Mouse (Mus musculus): ENCODE results near the gene Fbxo28. TPM values are rescaled to one million over a fixed set of nuclear protein-coding genes. Genes with fewer than 3 reads are reported as not detected.

Gene Fbxo28
- polyA plus RNA-seq, 1 experiment: 8.0 TPM

DNA sequence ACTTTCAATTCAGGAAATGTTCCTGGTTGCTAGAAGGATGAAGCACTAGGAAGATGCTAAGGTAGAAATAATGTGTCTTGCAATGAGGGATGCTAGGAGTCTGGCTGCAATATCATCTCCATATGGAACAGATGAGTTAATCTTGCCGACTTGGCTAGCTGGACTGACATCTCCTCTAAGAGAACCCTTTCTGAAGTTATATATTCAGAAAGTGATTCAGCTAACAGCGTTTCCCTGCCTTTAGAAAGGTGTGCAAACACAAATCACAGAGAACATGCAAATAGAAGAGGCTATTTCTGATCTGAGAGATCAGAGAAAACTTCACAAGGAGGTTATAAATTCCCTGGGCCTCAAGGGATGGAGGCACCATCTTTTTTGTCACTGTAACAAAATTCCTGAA, 4.4 kb upstream of the Fbxo28 start:
- peaks cover 3% of the 10 kb centered on the region; the same call in 1 of the 2 replicates for H3K4me1 ChIP-seq (ENCODE audit: control insufficient read depth, insufficient read depth, insufficient read length, low read length)
- 61% methylated on average over 2 of the region's 2 CpGs for WGBS
- TF ChIP-seq POLR2A (IDR thresholded peaks at IDR 0.05; ENCODE audit: low read depth, low read length) (no peak), CTCF (IDR thresholded peaks at IDR 0.05; ENCODE audit: extremely low read depth, insufficient read length, insufficient replicate concordance, low read depth, low read length) (no peak)
- no peak overlapping the region for H3K27ac ChIP-seq (ENCODE audit: insufficient read depth, low read depth, low read length)
- no peaks in the 10 kb centered on the region for H3K27me3 ChIP-seq (ENCODE audit: control insufficient read depth, insufficient read depth, low read length)
- no peaks in the 10 kb centered on the region for H3K36me3 ChIP-seq (ENCODE audit: control insufficient read depth, insufficient read depth, low read length)
- no peak overlapping the region for H3K4me3 ChIP-seq (ENCODE audit: low read depth, low read length)

DNA sequence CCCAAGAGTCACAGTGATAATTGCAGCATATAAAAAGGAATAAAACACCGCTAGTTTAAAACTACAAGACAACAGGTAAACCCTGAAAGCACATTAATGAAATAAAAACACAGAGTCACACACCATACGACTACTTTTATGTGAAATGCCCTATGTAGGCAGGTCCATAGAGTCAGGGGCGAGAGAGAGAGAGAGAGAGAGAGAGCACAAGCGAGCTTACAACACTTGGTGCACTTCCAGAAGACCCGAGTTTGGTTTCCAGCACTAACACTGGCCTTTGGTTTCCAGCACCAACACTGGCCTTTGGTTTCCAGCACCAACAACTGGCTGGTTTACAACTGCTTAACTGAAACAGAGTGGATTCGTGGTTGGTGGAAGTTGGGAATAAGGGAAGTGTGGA, 564 bp upstream of the Fbxo28 start:
- Histone ChIP-seq H3K27me3 (ENCODE audit: control insufficient read depth, insufficient read depth, low read length) (no peaks in the 10 kb centered on the region), H3K4me3 (ENCODE audit: low read depth, low read length) (no peak overlapping the region), H3K36me3 (ENCODE audit: control insufficient read depth, insufficient read depth, low read length) (no peaks in the 10 kb centered on the region), H3K4me1 (ENCODE audit: control insufficient read depth, insufficient read depth, insufficient read length, low read length) (peaks cover 3% of the 10 kb centered on the region; the same call in 1 of the 2 replicates), H3K27ac (ENCODE audit: insufficient read depth, low read depth, low read length) (no peak overlapping the region)
- 39% methylated on average over 6 of the region's 6 CpGs for WGBS
- TF ChIP-seq CTCF (IDR thresholded peaks at IDR 0.05; ENCODE audit: extremely low read depth, insufficient read length, insufficient replicate concordance, low read depth, low read length) (no peak), POLR2A (IDR thresholded peaks at IDR 0.05; ENCODE audit: low read depth, low read length) (no peak)

DNA sequence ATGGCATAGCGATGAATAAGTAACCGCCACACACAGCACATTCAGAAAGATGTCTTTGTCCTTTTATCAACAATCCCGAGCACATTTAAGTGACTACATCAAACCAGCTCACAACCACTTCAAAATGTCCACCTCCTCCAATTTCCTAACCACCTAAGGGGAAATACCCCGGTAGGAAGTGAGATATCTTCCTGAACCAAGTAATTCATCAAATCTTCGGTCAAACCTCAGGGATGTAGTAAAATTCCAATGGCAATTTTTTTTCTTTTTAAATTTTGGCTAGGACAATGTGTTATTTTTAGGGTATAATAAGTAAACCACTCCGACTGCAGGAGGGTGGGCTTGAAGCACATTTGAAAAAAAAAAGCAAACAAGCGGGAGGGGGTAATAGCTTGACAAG, 1.1 kb downstream of the Fbxo28 start:
- Histone ChIP-seq H3K4me1 (ENCODE audit: control insufficient read depth, insufficient read depth, insufficient read length, low read length) (peaks cover 3% of the 10 kb centered on the region; the same call in 1 of the 2 replicates), H3K36me3 (ENCODE audit: control insufficient read depth, insufficient read depth, low read length) (no peaks in the 10 kb centered on the region), H3K27me3 (ENCODE audit: control insufficient read depth, insufficient read depth, low read length) (no peaks in the 10 kb centered on the region), H3K27ac (ENCODE audit: insufficient read depth, low read depth, low read length) (no peak overlapping the region), H3K4me3 (ENCODE audit: low read depth, low read length) (peak overlapping the region; percentile 86; the same call in 1 of the 2 replicates)
- WGBS: 33% methylated on average over 7 of the region's 7 CpGs
- no peak for TF ChIP-seq POLR2A (IDR thresholded peaks at IDR 0.05; ENCODE audit: low read depth, low read length)
- TF ChIP-seq CTCF (IDR thresholded peaks at IDR 0.05; ENCODE audit: extremely low read depth, insufficient read length, insufficient replicate concordance, low read depth, low read length): no peak

DNA sequence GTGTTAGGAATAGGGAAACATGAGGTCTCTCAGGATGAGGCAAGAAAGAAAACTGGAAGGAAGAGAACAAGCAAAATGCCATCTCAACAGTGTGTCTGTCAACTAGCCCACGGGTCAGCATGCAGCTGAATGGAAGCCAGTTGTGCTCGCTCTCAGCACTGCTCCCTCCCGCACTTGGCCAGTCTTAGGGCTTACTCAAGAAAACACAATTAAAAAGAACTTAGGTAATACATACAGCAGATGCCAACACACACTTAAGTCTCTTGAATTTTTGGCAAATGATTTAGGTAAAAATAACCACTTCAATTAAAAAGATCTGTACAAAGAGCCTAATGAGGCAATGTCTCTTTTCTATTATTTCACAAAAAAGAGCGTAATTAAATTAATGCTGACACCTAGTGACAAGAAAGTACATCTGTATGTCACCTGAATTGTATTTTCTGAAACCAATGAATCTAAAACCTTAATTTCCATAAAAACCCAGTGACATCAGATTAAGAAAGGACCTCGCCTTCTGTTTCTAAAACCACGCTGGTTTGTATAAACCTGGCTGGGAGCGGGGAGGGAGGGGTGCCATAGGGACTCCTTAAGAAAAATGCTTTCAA, 2.4 kb downstream of the Fbxo28 start:
- Histone ChIP-seq H3K36me3 (ENCODE audit: control insufficient read depth, insufficient read depth, low read length) (no peaks in the 10 kb centered on the region), H3K27me3 (ENCODE audit: control insufficient read depth, insufficient read depth, low read length) (no peaks in the 10 kb centered on the region), H3K27ac (ENCODE audit: insufficient read depth, low read depth, low read length) (no peak overlapping the region), H3K4me3 (ENCODE audit: low read depth, low read length) (no peak overlapping the region), H3K4me1 (ENCODE audit: control insufficient read depth, insufficient read depth, insufficient read length, low read length) (peaks cover 3% of the 10 kb centered on the region; the same call in 1 of the 2 replicates)
- 77% methylated on average over 7 of the region's 7 CpGs for WGBS
- no peak for TF ChIP-seq CTCF (IDR thresholded peaks at IDR 0.05; ENCODE audit: extremely low read depth, insufficient read length, insufficient replicate concordance, low read depth, low read length)
- TF ChIP-seq POLR2A (IDR thresholded peaks at IDR 0.05; ENCODE audit: low read depth, low read length): no peak

DNA sequence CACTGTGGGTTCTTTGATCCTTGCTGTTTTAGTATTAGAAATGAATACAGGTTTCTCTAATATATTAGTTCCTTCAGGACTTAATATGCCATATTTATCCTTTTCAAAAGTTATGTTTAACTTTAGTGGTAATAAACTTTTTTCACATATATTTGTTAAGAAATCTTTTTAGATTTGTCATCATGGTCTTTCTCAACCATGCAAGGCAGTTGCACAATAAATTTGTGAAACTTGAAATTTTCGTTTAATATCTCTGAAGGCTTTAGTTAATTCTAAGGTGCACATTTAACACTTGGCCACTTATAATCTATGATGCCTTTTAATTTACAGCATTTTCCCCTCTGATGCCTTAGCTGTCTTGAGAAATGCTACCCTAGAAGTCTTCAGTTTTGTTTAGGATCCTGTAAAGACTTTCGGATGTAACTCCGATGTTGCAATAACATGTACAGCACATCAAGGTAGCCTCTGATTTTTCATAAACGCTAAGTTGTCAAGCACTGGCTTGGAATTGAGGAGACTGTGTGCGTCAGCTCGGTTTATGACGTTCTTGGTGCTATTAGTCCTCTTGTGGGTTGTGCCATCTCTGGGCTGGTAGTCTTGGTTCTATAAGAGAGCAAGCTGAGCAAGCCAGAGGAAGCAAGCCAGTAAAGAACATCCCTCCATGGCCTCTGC, 7.5 kb downstream of the Fbxo28 start:
- Histone ChIP-seq H3K4me1 (ENCODE audit: control insufficient read depth, insufficient read depth, insufficient read length, low read length) (no peaks in the 10 kb centered on the region), H3K27ac (ENCODE audit: insufficient read depth, low read depth, low read length) (no peak overlapping the region), H3K4me3 (ENCODE audit: low read depth, low read length) (no peak overlapping the region), H3K36me3 (ENCODE audit: control insufficient read depth, insufficient read depth, low read length) (peaks cover 10% of the 10 kb centered on the region), H3K27me3 (ENCODE audit: control insufficient read depth, insufficient read depth, low read length) (no peaks in the 10 kb centered on the region)
- no peak for TF ChIP-seq POLR2A (IDR thresholded peaks at IDR 0.05; ENCODE audit: low read depth, low read length)
- no peak for TF ChIP-seq CTCF (IDR thresholded peaks at IDR 0.05; ENCODE audit: extremely low read depth, insufficient read length, insufficient replicate concordance, low read depth, low read length)
- WGBS: 83% methylated on average over 7 of the region's 7 CpGs

DNA sequence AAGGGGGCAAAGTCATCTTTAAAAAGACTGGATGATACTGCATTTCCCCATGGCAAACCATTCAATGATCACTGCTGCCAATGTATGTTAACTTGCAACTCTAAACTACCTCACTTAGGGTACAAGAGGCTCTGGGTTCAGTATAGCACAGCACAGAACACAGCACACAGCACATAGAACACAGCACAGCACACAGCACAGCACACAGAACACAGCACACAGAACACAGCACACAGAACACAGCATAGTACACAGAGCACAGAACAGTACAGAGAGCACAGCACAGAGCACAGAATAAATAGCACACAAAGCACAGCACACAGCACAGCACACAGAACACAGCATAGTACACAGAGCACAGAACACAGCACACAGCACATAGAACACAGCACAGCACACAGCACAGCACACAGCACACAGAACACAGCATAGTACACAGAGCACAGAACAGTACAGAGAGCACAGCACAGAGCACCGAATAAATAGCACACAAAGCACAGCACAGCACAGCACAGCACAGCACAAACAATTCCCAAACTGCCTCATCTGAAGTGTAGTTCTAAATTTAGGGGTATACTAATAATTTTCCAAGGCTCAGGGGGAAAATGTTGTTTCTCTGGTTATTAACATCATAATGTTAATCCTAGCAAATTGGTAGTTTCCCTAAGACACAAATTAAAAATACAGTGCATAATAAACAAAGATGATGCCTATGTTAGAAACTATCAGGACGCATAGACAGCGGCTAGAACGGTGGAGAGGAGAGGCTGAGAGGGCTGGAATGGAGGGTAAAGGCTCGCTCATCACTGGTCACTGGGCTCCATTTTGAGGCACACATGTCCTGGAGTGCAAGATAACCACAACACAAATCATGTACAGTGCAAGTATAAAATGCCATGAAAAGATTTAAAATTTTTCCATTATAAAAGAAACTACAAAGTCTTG, 9.1 kb downstream of the Fbxo28 start:
- no peak overlapping the region for H3K27ac ChIP-seq (ENCODE audit: insufficient read depth, low read depth, low read length)
- H3K36me3 ChIP-seq (ENCODE audit: control insufficient read depth, insufficient read depth, low read length): peaks cover 18% of the 10 kb centered on the region
- no peak overlapping the region for H3K4me3 ChIP-seq (ENCODE audit: low read depth, low read length)
- TF ChIP-seq POLR2A (IDR thresholded peaks at IDR 0.05; ENCODE audit: low read depth, low read length) (no peak), CTCF (IDR thresholded peaks at IDR 0.05; ENCODE audit: extremely low read depth, insufficient read length, insufficient replicate concordance, low read depth, low read length) (no peak)
- WGBS: 97% methylated on average over 5 of the region's 5 CpGs
- H3K27me3 ChIP-seq (ENCODE audit: control insufficient read depth, insufficient read depth, low read length): no peaks in the 10 kb centered on the region
- H3K4me1 ChIP-seq (ENCODE audit: control insufficient read depth, insufficient read depth, insufficient read length, low read length): no peaks in the 10 kb centered on the region

All from small intestine, adult 2 months (tissue).